Mouse (Mus musculus) limb, embryonic 15.5 days (tissue): ENCODE data around the gene Kmt5b. TPM values are rescaled to one million over a fixed set of nuclear protein-coding genes. Genes with fewer than 3 reads are reported as not detected.

Experiments used
- ATAC-seq: fragments of 200-750 bp; cut with Nextera tagmentation; 2 replicates; pipeline ENCODE4 v1.8.0; 2017; ENCODE audit warnings: low read depth, moderate TSS enrichment; ENCODE audit not compliant: insufficient number of reproducible peaks, low FRiP score, low TSS enrichment
- H3K27ac ChIP-seq: fragments of 300-500 bp; sonication (generic); 2 replicates; pipeline ENCODE4 v1.5.1; 2015; ENCODE audit warnings: moderate library complexity, mild to moderate bottlenecking, inconsistent platforms
- H3K27me3 ChIP-seq: fragments of 300-500 bp; sonication (generic); 2 replicates; pipeline ENCODE4 v1.6.1; 2015; ENCODE audit warnings: inconsistent platforms
- H3K36me3 ChIP-seq: fragments of 300-500 bp; sonication (generic); 2 replicates; pipeline ENCODE4 v1.6.1; 2015; ENCODE audit warnings: inconsistent platforms
- H3K4me1 ChIP-seq: fragments of 300-500 bp; sonication (generic); 2 replicates; pipeline ENCODE4 v1.6.1; 2015; ENCODE audit warnings: inconsistent platforms
- H3K4me2 ChIP-seq: fragments of 300-500 bp; sonication (generic); 2 replicates; pipeline ENCODE4 v1.6.1; 2015; ENCODE audit warnings: mild to moderate bottlenecking, inconsistent platforms
- H3K4me3 ChIP-seq: fragments of 300-500 bp; sonication (generic); 2 replicates; pipeline ENCODE4 v1.5.1; 2015; ENCODE audit warnings: mild to moderate bottlenecking, inconsistent platforms
- H3K9ac ChIP-seq: fragments of 300-500 bp; sonication (generic); 2 replicates; pipeline ENCODE4 v1.6.1; 2015; ENCODE audit warnings: inconsistent platforms
- H3K9me3 ChIP-seq: fragments of 300-500 bp; sonication (generic); 2 replicates; pipeline ENCODE4 v1.6.1; 2016; ENCODE audit warnings: inconsistent platforms
- WGBS: fragments of 180-500 bp; shearing (Covaris S2); methylation state at CpG from one replicate; pipeline ENCODE4 v1.1.7; 2015; 5-methylcytosine and 5-hydroxymethylcytosine counted together
- polyA plus RNA-seq: library from polyadenylated mRNA; unstranded; fragments of >200 nt; fragmentation: Nextera tagmentation; extraction: Ambion mirVana; gene quantifications from 2 replicates; pipeline ENCODE4 v1.2.1, GENCODE M21; 2015

Kmt5b gene
- polyA plus RNA-seq, 1 experiment from 2014 or later, result 29.0 TPM

DNA sequence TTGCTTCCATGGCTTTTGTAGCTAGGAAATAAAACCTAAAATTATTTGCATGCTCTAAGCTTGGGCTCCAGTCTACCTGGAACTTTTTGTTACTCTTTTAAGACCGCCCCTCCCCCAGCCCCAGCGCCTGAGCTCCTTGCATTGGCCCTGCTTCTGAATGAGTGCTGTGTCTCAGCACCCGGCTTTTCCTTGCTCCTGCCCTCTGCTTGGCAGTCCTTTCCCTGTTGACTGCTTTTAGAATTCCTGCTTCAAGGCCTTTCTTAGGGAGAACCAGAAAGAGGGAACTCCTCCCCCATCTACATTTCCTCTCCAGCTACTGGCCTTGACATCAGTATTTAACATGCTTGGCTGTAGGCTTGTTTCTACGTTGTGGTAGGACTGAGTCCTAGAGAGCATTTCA is 88.4 kb downstream of the Kmt5b start:
- Histone ChIP-seq H3K36me3 (no peaks in the 10 kb centered on the region), H3K4me2 (no peak overlapping the region), H3K9me3 (no peaks in the 10 kb centered on the region), H3K4me1 (peaks cover 33% of the 10 kb centered on the region), H3K27me3 (no peaks in the 10 kb centered on the region), H3K9ac (no peak overlapping the region), H3K27ac (peak overlapping the region; percentile 44), H3K4me3 (no peak overlapping the region)
- ATAC-seq, result no peak
- WGBS, result 20% methylated on average over 4 of the region's 4 CpGs

DNA sequence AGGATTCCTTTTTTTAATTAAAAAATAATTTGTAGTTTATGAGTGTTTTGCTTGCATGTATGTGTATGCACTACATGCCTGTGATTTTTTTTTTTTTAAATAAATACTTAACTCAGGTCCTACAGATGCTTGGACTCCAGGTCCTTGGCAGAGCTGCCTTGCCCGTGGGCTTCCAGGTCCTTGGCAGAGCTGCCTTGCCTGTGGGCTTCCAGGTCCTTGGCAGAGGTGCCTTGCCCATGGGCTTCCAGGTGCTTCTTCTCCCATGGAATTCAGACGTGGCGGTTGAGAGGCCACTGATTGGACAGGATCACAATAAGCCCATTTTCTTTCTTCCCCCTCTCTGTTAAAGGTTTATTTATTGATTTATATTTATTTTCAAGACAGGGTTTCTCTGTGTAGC is 90.0 kb downstream of the Kmt5b start:
- H3K4me1 ChIP-seq, result peaks cover 27% of the 10 kb centered on the region
- H3K4me3 ChIP-seq, result no peak overlapping the region
- ATAC-seq, result no peak
- H3K9me3 ChIP-seq, result no peaks in the 10 kb centered on the region
- no peak overlapping the region for H3K27ac ChIP-seq
- H3K4me2 ChIP-seq, result no peak overlapping the region
- no peaks in the 10 kb centered on the region for H3K36me3 ChIP-seq
- 69% methylated on average over 3 of the region's 3 CpGs for WGBS
- H3K27me3 ChIP-seq, result no peaks in the 10 kb centered on the region
- H3K9ac ChIP-seq, result no peak overlapping the region

DNA sequence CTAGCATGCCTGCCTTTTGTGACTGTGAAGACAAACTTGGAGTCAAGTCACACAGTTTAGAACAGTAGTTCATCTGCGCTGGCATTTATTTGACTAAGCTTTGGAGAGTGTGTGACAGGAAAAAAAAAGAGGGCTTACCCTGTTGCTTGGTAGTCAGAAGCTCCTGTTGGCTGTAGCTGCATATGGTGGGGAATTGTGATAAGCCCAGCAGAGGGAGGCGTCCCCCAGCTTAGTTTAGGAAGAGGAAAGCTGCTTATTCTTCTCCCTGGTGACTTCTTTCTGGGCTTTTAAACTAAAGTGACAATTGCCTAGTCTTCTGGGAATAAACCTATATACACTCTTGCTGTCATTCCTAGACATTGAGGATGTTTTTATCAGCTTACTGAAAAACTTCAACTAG is 95.5 kb downstream of the Kmt5b start:
- Histone ChIP-seq H3K9ac (no peak overlapping the region), H3K4me2 (no peak overlapping the region), H3K9me3 (no peaks in the 10 kb centered on the region), H3K27ac (no peak overlapping the region), H3K36me3 (peaks cover 11% of the 10 kb centered on the region; the same call in 1 of the 2 replicates), H3K4me1 (no peaks in the 10 kb centered on the region), H3K27me3 (no peaks in the 10 kb centered on the region), H3K4me3 (no peak overlapping the region)
- 88% methylated on average over 2 of the region's 2 CpGs for WGBS
- no peak for ATAC-seq

DNA sequence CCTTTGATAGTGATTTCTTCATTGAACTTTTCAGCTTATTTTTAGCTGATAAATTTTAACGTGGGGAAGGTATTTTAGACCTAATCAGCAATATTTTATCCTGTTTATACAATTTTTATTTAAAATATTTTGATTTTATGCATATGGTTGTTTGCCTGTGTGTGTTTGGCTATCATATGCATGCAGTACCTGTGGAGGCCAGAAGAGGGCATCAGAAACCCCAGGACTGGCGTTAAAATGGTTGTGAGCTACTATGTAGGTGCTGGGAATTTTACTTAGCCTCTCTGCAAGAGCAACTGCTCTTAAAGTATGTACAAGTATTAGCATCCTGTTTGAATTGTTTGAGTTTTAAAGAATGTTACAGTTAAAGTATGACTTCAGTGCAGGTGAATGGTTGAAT is 97.7 kb downstream of the Kmt5b start:
- no peaks in the 10 kb centered on the region for H3K9me3 ChIP-seq
- no peak overlapping the region for H3K4me3 ChIP-seq
- H3K4me1 ChIP-seq, result no peaks in the 10 kb centered on the region
- no peaks in the 10 kb centered on the region for H3K27me3 ChIP-seq
- H3K36me3 ChIP-seq, result peaks cover 11% of the 10 kb centered on the region; the same call in 1 of the 2 replicates
- H3K27ac ChIP-seq, result no peak overlapping the region
- 79% methylated on average over 2 of the region's 2 CpGs for WGBS
- H3K4me2 ChIP-seq, result no peak overlapping the region
- H3K9ac ChIP-seq, result no peak overlapping the region
- no peak for ATAC-seq

Other genes starting within 250 kb of the Kmt5b start
- 46.8 and 55.6 TPM in 2 replicates for gene Ppp6r3, start 191.7 kb upstream of the Kmt5b start, polyA plus RNA-seq
- 6.6 and 6.8 TPM in 2 replicates for gene Lrp5, start 80.9 kb upstream of the Kmt5b start, polyA plus RNA-seq
- 60.5 and 69.0 TPM in 2 replicates for gene 1810055G02Rik, start 59.1 kb upstream of the Kmt5b start, polyA plus RNA-seq
- 32.3 and 32.7 TPM in 2 replicates for gene Chka, start 84.4 kb downstream of the Kmt5b start, polyA plus RNA-seq
- 46.3 and 52.4 TPM in 2 replicates for gene Tcirg1, start 139.7 kb downstream of the Kmt5b start, polyA plus RNA-seq
- 244 and 254 TPM in 2 replicates for gene Ndufs8, start 145.4 kb downstream of the Kmt5b start, polyA plus RNA-seq
- 2.7 and 4.2 TPM in 2 replicates for gene Aldh3b1, start 162.4 kb downstream of the Kmt5b start, polyA plus RNA-seq
- gene Unc93b1, start 167.8 kb downstream of the Kmt5b start, polyA plus RNA-seq, result 26.1 and 30.5 TPM in 2 replicates
- 3.7 and 6.7 TPM in 2 replicates for gene Aldh3b3, start 191.2 kb downstream of the Kmt5b start, polyA plus RNA-seq
- gene Aldh3b2, start 204.9 kb downstream of the Kmt5b start, polyA plus RNA-seq, result 35.9 and 37.2 TPM in 2 replicates
- 5.9 and 7.5 TPM in 2 replicates for gene Acy3, start 219.1 kb downstream of the Kmt5b start, polyA plus RNA-seq
- not detected in 2 replicates for gene Tbx10, start 225.3 kb downstream of the Kmt5b start, polyA plus RNA-seq
- gene Nudt8, start 233.2 kb downstream of the Kmt5b start, polyA plus RNA-seq, result 31.5 and 33.4 TPM in 2 replicates
- gene Gm49405, start 233.2 kb downstream of the Kmt5b start, polyA plus RNA-seq, result 3.3 and 3.5 TPM in 2 replicates
- gene Doc2g, start 235.9 kb downstream of the Kmt5b start, polyA plus RNA-seq, result 3.8 and 4.4 TPM in 2 replicates
- gene Ndufv1, start 245.4 kb downstream of the Kmt5b start, polyA plus RNA-seq, result 193 and 209 TPM in 2 replicates